Mouse (Mus musculus): ENCODE results near the gene Nuak2. TPM values are rescaled to one million over a fixed set of nuclear protein-coding genes. Genes with fewer than 3 reads are reported as not detected.

The Nuak2 gene
- polyA plus RNA-seq, 1 experiment from 2014 or later = 2.2 TPM

DNA sequence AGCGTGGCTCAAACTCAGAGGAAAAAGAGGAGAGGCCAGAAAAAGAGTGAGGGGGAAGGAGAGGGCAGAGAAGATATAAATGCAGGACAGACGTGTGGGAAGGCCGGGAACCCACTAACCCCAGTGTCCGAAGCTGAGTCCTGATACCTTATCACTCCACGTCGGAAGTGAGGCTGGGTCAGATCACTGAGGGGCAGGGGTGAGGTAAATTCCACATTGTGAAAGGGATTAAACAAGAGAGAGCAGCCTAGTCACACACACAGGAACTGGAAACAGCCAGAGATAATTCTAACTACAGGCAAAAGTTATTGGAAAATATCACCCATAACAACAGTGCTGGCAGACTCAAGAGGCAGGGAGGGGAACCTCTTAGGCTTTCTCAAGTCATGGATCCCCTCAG, 46.0 kb downstream of the Nuak2 start:
- no peaks in the 10 kb centered on the region for H3K9me3 ChIP-seq
- H3K9ac ChIP-seq = no peak overlapping the region
- peaks cover 59% of the 10 kb centered on the region for H3K36me3 ChIP-seq
- no peak for ATAC-seq (ENCODE audit: insufficient number of reproducible peaks, insufficient read depth, low FRiP score, low TSS enrichment, low read depth)
- H3K27me3 ChIP-seq = no peaks in the 10 kb centered on the region
- H3K27ac ChIP-seq = no peak overlapping the region
- WGBS = 82% methylated on average over 6 of the region's 6 CpGs
- H3K4me3 ChIP-seq = no peak overlapping the region
- H3K4me1 ChIP-seq = peaks cover 2% of the 10 kb centered on the region; the same call in 1 of the 2 replicates
- H3K4me2 ChIP-seq = no peak overlapping the region

DNA sequence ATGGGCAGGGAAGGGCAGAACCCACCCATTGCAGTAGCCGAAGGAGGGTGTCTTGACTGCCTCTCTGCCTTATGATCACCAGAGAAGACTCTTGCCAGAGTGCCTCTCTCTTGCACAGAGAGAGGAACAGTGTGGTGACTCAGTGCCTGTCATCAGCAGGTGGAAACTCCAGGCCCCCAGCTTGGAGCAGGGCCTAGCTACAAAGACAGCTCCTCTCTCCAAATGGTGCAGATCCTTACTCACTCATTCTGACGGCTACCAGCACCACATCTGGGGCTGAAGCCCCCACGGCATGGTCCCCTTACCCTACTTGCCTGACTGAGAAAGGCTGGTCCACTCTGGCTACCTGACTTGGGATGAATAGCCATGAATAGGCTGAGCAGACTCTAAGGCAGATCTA, 48.5 kb downstream of the Nuak2 start:
- H3K4me2 ChIP-seq = no peak overlapping the region
- no peak for ATAC-seq (ENCODE audit: insufficient number of reproducible peaks, insufficient read depth, low FRiP score, low TSS enrichment, low read depth)
- H3K27ac ChIP-seq = no peak overlapping the region
- H3K27me3 ChIP-seq = no peaks in the 10 kb centered on the region
- peaks cover 36% of the 10 kb centered on the region for H3K36me3 ChIP-seq
- H3K9me3 ChIP-seq = no peaks in the 10 kb centered on the region
- H3K4me3 ChIP-seq = no peak overlapping the region
- no peak overlapping the region for H3K9ac ChIP-seq
- WGBS = 78% methylated on average over 3 of the region's 3 CpGs
- H3K4me1 ChIP-seq = peaks cover 12% of the 10 kb centered on the region

DNA sequence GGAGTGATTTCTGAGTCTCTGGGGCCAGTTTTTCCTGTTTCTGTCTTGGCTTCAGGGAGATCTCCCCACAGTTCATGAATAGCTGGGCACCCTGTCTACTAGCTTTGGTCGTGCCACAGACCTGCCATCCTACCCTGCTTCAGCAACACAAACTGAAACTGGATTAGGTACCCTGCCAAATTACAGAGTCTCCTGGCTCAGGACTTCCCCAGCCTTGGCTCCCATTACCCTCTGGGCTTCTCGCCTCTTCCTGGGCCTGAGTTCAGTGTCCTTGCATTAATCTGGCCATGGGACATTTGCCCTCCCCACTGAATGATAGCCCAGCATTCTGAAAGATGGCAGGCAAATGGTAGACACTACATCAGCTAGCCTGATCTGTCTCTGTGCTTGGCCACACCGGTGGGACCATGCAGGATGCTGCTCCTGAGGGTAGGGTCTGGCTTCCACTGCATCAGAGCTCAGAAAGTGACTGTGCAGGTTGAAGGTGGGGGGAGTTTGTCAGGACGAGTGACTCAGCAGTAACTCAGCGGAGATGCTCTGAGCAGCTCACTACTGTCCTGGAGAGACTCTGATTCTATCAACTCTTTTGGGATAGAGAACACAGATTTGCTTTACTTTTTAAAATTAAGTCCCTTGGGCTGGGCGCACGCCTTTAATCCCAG, 49.1 kb downstream of the Nuak2 start:
- Histone ChIP-seq H3K27ac (no peak overlapping the region), H3K9me3 (no peaks in the 10 kb centered on the region), H3K4me3 (no peak overlapping the region), H3K4me2 (no peak overlapping the region), H3K36me3 (peaks cover 35% of the 10 kb centered on the region), H3K27me3 (no peaks in the 10 kb centered on the region), H3K9ac (no peak overlapping the region), H3K4me1 (peaks cover 12% of the 10 kb centered on the region)
- no peak for ATAC-seq (ENCODE audit: insufficient number of reproducible peaks, insufficient read depth, low FRiP score, low TSS enrichment, low read depth)
- WGBS = 80% methylated on average over 7 of the region's 7 CpGs

DNA sequence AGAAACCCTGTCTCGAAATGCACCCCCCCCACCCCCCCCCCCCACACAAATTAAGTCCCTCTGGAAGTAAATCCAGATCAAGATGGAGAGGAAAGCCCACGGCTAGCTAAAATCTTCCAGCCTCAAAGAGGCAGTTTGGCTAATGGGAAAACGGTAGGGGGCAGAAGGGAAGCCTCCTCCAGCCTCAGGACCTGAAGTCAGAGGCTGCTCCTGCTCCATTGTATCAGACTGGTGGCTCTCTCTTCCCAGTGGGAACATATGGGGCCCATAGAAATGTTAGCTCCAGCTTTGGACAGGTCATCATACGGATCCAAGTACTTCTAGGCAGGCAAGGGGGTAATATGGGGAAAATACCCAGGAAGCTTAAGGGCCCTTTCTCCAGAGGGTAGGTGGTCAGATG, 49.7 kb downstream of the Nuak2 start:
- WGBS = 56% methylated on average over 4 of the region's 4 CpGs
- no peaks in the 10 kb centered on the region for H3K27me3 ChIP-seq
- H3K9me3 ChIP-seq = no peaks in the 10 kb centered on the region
- no peak overlapping the region for H3K4me2 ChIP-seq
- no peak for ATAC-seq (ENCODE audit: insufficient number of reproducible peaks, insufficient read depth, low FRiP score, low TSS enrichment, low read depth)
- H3K36me3 ChIP-seq = peaks cover 34% of the 10 kb centered on the region
- no peak overlapping the region for H3K4me3 ChIP-seq
- peaks cover 16% of the 10 kb centered on the region for H3K4me1 ChIP-seq
- H3K27ac ChIP-seq = no peak overlapping the region
- H3K9ac ChIP-seq = no peak overlapping the region

DNA sequence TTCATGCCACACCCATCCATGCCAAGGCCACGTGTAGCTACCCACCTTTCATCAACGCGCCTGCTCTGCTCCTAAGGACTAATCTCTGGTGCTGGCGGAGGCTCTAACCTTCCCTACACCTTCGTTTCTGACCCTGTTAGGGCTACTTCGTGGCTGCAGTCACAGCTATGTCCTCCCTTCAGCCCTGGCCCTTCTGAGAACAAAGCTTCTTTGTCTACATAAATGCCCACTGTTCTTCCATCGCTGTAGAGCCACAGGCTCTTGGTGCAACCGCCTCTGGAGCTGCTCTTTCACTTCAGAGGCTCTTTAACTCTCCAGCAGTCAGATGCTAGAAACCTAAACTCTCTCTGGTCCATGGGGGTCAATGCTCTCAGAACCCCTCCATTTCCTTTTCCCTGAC, 50.3 kb downstream of the Nuak2 start:
- H3K4me2 ChIP-seq = no peak overlapping the region
- no peak overlapping the region for H3K4me3 ChIP-seq
- H3K9ac ChIP-seq = no peak overlapping the region
- H3K27ac ChIP-seq = no peak overlapping the region
- no peaks in the 10 kb centered on the region for H3K27me3 ChIP-seq
- H3K36me3 ChIP-seq = peaks cover 32% of the 10 kb centered on the region
- peaks cover 22% of the 10 kb centered on the region for H3K4me1 ChIP-seq
- 50% methylated on average over 8 of the region's 8 CpGs for WGBS
- no peaks in the 10 kb centered on the region for H3K9me3 ChIP-seq
- ATAC-seq (ENCODE audit: insufficient number of reproducible peaks, insufficient read depth, low FRiP score, low TSS enrichment, low read depth) = no peak

DNA sequence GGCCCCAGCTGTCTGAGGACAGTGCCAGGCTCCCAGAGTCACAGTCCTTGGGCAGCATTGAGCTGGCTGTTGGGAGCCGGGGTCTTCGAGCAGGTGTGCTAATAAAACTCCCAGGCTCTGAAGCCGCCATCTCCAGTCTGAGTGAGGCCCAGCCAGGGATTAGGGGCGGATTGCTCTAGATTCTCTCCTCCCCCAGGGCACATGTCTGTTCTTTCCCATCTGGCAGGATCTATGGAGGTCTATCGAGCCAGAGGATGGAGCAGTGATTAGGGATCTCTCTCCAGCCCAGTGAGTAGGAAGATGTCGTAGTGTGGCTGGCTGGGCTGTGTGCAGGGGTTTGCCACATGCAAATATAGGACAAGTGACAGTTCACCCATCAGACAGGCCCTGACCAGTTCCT, 51.0 kb downstream of the Nuak2 start:
- no peak overlapping the region for H3K4me2 ChIP-seq
- no peaks in the 10 kb centered on the region for H3K9me3 ChIP-seq
- H3K27me3 ChIP-seq = no peaks in the 10 kb centered on the region
- WGBS = 69% methylated on average over 6 of the region's 6 CpGs
- no peak for ATAC-seq (ENCODE audit: insufficient number of reproducible peaks, insufficient read depth, low FRiP score, low TSS enrichment, low read depth)
- no peak overlapping the region for H3K4me3 ChIP-seq
- peaks cover 33% of the 10 kb centered on the region for H3K36me3 ChIP-seq
- H3K4me1 ChIP-seq = peaks cover 29% of the 10 kb centered on the region
- H3K9ac ChIP-seq = 0 out of 2 replicates have a peak overlapping the region, but pooled peaks have one; percentile 32
- H3K27ac ChIP-seq = no peak overlapping the region

DNA sequence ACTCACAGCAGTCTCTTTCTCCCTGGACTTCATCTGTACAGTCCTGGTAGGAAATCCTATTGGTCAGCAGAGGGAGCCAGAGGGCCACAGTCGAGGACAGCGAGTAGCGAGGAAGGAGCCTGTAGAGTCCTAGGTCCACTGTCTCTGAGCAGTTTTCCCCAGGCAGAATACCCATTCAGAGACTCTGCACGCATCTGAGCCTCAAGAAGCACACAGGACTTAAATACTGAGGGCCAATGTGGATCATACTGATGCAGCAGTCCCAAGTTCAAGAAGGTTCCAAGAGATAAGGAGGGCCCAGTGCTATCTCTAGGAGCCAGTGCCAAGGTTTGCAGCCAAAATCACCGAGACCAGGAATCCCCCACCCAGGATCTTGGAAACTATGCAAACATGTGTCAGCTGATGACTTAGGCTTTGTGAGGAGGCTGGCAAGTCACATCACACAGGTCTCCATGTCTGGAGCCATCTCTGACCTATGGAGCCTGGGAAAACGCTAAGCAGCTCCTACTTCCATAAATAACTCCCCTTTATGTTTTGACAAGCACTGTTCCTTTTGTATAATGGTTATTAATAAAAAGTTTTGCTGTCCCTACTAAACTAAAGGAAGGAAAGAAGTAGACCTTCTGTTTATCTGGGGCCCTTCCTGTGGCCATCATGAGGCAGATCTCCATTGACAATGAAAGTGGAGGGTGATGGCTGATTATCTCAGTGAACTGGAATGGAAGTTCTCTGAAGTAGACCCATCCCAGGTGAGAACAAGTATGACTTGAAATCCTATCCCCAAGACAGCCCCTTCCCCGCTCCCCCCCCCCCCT, 52.0 kb downstream of the Nuak2 start:
- no peak for ATAC-seq (ENCODE audit: insufficient number of reproducible peaks, insufficient read depth, low FRiP score, low TSS enrichment, low read depth)

DNA sequence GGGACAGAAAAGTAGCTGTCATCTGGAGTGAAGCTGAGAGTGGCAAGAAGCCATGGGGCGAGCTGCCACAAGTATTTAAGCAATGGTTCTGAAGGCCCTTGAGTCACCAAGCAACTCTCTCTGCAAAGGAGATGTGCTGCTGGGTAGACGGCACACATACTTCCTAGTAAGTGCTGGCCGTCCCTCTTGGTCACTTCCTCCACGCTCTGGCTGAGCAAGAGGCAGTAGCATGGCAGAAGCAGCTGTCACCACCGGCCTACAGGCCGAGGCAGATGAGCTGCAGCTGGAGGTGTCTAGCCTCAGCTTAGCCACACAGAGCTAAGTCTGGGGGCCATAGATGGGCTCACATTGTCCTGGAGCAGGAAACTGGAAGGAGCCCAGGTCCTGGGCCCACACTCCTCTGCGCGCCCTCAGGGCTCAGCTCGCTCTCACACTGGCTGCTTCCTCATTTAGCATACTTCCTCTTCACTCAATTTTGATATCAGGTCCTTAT, 54.8 kb downstream of the Nuak2 start:
- Histone ChIP-seq H3K27ac (peak overlapping the region; percentile 64), H3K36me3 (peaks cover 25% of the 10 kb centered on the region), H3K9me3 (no peaks in the 10 kb centered on the region), H3K9ac (no peak overlapping the region), H3K4me3 (no peak overlapping the region), H3K4me2 (no peak overlapping the region), H3K27me3 (no peaks in the 10 kb centered on the region), H3K4me1 (peaks cover 67% of the 10 kb centered on the region)
- no peak for ATAC-seq (ENCODE audit: insufficient number of reproducible peaks, insufficient read depth, low FRiP score, low TSS enrichment, low read depth)
- 63% methylated on average over 9 of the region's 9 CpGs for WGBS

More for the DNA sequence above, 52.0 kb downstream of the Nuak2 start:
- no peak overlapping the region for H3K4me2 ChIP-seq
- peaks cover 35% of the 10 kb centered on the region for H3K36me3 ChIP-seq
- H3K9ac ChIP-seq = 0 out of 2 replicates have a peak overlapping the region, but pooled peaks have one; percentile 32
- H3K27ac ChIP-seq = no peak overlapping the region
- H3K9me3 ChIP-seq = no peaks in the 10 kb centered on the region
- no peaks in the 10 kb centered on the region for H3K27me3 ChIP-seq
- no peak overlapping the region for H3K4me3 ChIP-seq
- 31% methylated on average over 7 of the region's 7 CpGs for WGBS
- peaks cover 39% of the 10 kb centered on the region for H3K4me1 ChIP-seq

DNA sequence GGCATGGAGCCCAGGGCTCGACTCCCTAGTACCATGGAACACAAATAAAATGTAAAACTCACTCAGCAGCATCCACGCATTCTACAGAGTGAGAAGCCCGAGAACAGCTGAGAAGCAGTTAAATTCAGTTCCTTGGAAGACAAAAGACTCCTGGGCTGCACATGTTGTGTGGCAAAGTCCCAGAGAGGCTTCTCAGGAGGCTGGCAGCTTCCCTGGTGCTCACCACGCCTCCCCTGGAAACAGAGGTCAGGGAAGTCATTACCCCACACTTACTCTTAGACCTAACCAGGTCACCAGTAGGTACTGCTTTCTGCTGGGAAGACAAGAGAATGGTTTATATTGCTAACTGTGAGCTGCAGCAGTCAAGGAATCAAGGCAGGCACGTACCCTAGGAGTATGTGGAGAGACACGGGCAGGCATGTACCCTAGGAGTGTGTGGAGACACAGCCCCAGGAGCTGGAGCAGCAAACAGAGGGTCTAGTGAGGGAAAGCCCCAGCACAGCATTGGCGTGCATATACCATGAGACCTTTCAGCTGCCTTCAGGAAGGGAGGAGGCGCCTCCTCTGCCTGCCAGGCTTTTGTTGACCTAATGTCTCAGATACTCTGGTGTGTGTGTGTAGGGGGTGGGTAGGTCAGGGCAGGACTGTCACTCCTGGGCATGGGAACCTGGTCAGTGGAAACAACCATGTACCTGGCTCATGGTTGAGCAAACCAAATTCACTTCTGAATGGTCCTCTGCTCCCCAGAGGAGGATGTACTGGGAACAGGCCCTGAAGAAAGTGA, 55.6 kb downstream of the Nuak2 start:
- H3K4me2 ChIP-seq = no peak overlapping the region
- peaks cover 25% of the 10 kb centered on the region for H3K36me3 ChIP-seq
- H3K27me3 ChIP-seq = no peaks in the 10 kb centered on the region
- H3K9ac ChIP-seq = no peak overlapping the region
- H3K4me1 ChIP-seq = peaks cover 75% of the 10 kb centered on the region
- WGBS = 47% methylated on average over 8 of the region's 8 CpGs
- H3K9me3 ChIP-seq = no peaks in the 10 kb centered on the region
- peak overlapping the region; percentile 64 for H3K27ac ChIP-seq
- H3K4me3 ChIP-seq = no peak overlapping the region
- no peak for ATAC-seq (ENCODE audit: insufficient number of reproducible peaks, insufficient read depth, low FRiP score, low TSS enrichment, low read depth)

DNA sequence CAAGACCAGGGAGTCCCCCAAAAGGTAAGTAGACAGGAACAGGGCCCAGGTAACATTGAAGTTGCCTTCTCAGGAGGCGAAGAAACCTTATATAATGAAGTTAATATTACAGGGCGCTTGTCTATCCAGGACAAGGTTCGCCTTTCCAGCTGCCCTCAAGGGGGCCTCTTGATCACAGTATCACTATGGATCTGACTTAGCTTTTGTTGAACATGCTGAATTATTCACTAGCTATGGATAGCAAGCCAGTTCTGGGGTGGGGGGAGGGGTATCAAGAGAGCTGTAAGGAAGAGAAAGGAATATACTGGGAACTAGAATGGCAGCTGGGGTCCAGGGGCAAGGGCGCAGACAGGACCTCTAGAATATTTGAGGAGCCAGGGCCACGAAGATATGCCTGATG, 56.4 kb downstream of the Nuak2 start:
- ATAC-seq (ENCODE audit: insufficient number of reproducible peaks, insufficient read depth, low FRiP score, low TSS enrichment, low read depth) = no peak
- no peaks in the 10 kb centered on the region for H3K9me3 ChIP-seq
- H3K4me2 ChIP-seq = no peak overlapping the region; the same call in 1 of the 2 replicates
- H3K27me3 ChIP-seq = no peaks in the 10 kb centered on the region
- H3K9ac ChIP-seq = no peak overlapping the region
- WGBS = 76% methylated on average over 5 of the region's 5 CpGs
- H3K4me3 ChIP-seq = no peak overlapping the region
- peaks cover 77% of the 10 kb centered on the region for H3K4me1 ChIP-seq
- H3K27ac ChIP-seq = peak overlapping the region; percentile 86; the same call in 1 of the 2 replicates
- H3K36me3 ChIP-seq = peaks cover 22% of the 10 kb centered on the region

DNA sequence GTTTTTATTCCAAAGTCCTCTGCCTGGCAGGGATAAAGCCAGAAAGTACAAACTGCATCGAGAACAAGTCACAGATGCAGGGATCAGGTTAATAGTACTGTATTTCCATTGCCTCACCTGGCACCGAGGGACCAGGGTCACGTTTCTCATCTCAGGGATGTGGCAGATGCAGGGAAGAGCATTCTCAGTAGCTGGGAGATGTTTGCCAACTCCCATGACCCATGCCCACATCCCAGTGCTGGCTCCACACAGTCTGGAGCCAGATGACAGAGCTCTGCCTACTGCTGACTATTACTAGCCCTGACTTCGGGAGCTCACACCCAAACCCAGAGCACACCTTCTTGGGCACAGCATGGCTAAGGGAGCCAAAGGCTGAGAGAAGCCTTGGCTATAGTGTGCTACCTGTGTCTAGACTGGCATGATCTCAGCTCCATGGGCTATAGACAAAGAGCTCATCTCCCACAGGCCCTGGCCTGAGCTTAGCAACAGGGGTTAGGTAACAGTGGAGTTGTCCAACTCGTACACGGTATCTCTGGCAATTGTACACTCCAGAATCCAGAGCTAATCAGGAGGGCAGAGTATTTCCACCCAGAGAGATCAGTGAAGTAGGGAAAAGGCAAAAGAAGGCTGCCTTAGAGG, 57.1 kb downstream of the Nuak2 start:
- Histone ChIP-seq H3K4me1 (peaks cover 77% of the 10 kb centered on the region), H3K9ac (peak overlapping the region; percentile 17; the same call in 1 of the 2 replicates)

More for the DNA sequence above, 57.1 kb downstream of the Nuak2 start:
- Histone ChIP-seq H3K27ac (peak overlapping the region; percentile 86), H3K4me3 (no peak overlapping the region), H3K36me3 (peaks cover 25% of the 10 kb centered on the region), H3K4me2 (no peak overlapping the region; the same call in 1 of the 2 replicates), H3K9me3 (no peaks in the 10 kb centered on the region), H3K27me3 (no peaks in the 10 kb centered on the region)
- ATAC-seq (ENCODE audit: insufficient number of reproducible peaks, insufficient read depth, low FRiP score, low TSS enrichment, low read depth) = no peak
- WGBS = 69% methylated on average over 6 of the region's 6 CpGs
